Comparison of ENCODE assay signal across 14 mouse cellular contexts in the genomic region with DNA sequence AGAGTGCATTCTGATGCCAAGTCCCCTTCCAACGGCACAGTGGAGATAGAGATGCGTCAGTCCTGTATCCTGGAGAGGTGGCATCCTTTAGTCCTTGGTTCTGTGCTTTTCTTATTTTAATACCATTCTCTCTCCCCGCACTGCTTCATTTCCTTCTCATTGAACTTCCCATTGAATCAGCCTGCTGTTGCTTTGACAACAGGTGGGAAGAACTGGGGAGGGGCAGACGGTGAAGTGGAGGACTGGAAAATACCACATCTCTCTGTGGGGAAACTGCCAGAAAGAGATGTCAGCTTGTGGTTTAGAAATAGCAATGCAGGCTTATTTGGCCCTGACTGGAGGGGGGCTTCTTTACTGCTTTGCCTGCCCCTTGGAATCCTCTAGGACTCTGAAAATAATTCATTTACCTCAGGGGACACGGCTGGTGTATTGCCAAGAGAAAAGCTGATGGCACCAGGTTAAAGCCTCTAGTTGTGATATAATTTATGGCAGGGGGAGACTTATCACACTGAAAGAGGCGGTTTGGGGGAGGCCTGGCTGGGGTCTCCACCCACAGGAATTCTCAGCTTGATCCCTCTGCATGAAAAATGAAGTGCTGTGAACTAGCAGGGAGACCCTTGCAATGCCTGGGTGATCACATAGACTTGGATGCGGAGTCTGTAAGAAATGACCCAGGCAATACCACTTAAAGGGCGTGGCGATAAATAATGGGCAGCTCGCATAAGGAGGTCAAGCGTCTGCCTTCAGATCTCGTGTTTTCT.
A peak's percentile ranks its signal among the peaks of the same experiment; 100 is the strongest.
DNase-seq lines count a peak whose midpoint lies in the region; ATAC-seq and TF ChIP-seq lines count a peak whose summit lies in the region.
"Had no signal": no experiment of that assay in that cellular context is flagged by ENCODE, and none has a peak within 500 bp of the region (broad histone marks: within the 10 kb centered on the region; RNA-seq: fewer than 3 reads in every experiment).

No protein-coding gene starts in this region.

- peaks cover 10% of the 10 kb centered on the region; the same call in 1 of the 2 replicates for H3K4me1 ChIP-seq in kidney, embryonic 15.5 days
- H3K4me1 ChIP-seq in kidney, adult 2 months (ENCODE audit: control insufficient read depth, insufficient read depth, low read length): no peaks in the 10 kb centered on the region
- H3K4me1 ChIP-seq in embryonic facial prominence, embryonic 15.5 days: no peaks in the 10 kb centered on the region
- no peaks in the 10 kb centered on the region for H3K4me1 ChIP-seq in hindbrain, embryonic 16.5 days (ENCODE audit: control insufficient read depth, insufficient read depth, low read depth, low read length)
- H3K4me1 ChIP-seq: limb, embryonic 12.5 days had no signal

- peaks cover 3% of the 10 kb centered on the region; the same call in 1 of the 2 replicates for H3K9me3 ChIP-seq in kidney, embryonic 15.5 days (replicated peaks)
- H3K9me3 ChIP-seq in embryonic facial prominence, embryonic 15.5 days (replicated peaks): no peaks in the 10 kb centered on the region
- no peaks in the 10 kb centered on the region for H3K9me3 ChIP-seq in hindbrain, embryonic 16.5 days (ENCODE audit: control insufficient read depth, low read length)

- H3K9ac ChIP-seq in kidney, embryonic 15.5 days: no peak overlapping the region
- no peak overlapping the region for H3K9ac ChIP-seq in embryonic facial prominence, embryonic 15.5 days
- no peak overlapping the region for H3K9ac ChIP-seq in hindbrain, embryonic 16.5 days (ENCODE audit: low read depth, low read length)
- H3K9ac ChIP-seq: limb, embryonic 12.5 days had no signal

- H3K4me2 ChIP-seq in kidney, embryonic 15.5 days: no peak overlapping the region
- H3K4me2 ChIP-seq in embryonic facial prominence, embryonic 15.5 days (replicated peaks): no peak overlapping the region
- H3K4me2 ChIP-seq in hindbrain, embryonic 16.5 days (ENCODE audit: low read length): no peak overlapping the region
- H3K4me2 ChIP-seq: heart, embryonic 11.5 days; limb, embryonic 12.5 days had no signal

- H3K27me3 ChIP-seq in kidney, embryonic 15.5 days: no peaks in the 10 kb centered on the region
- H3K27me3 ChIP-seq in kidney, adult 2 months (replicated peaks; ENCODE audit: control insufficient read depth, insufficient read depth, low read length): no peaks in the 10 kb centered on the region
- no peaks in the 10 kb centered on the region for H3K27me3 ChIP-seq in embryonic facial prominence, embryonic 15.5 days
- no peaks in the 10 kb centered on the region for H3K27me3 ChIP-seq in hindbrain, embryonic 16.5 days (replicated peaks; ENCODE audit: control insufficient read depth, insufficient read depth, low read length)
- H3K27me3 ChIP-seq: limb, embryonic 12.5 days had no signal

- peak; percentile 40; the same call in 1 of the 2 replicates for ATAC-seq in kidney, embryonic 15.5 days (replicated peaks; ENCODE audit: low FRiP score)
- 0 out of 2 replicates have a peak, but pooled peaks have one; percentile 15 for ATAC-seq in embryonic facial prominence, embryonic 15.5 days (ENCODE audit: insufficient number of reproducible peaks, low FRiP score, low TSS enrichment, low read depth)
- no peak for ATAC-seq in hindbrain, embryonic 16.5 days

- H3K27ac ChIP-seq in kidney, embryonic 15.5 days: no peak overlapping the region
- H3K27ac ChIP-seq in kidney, adult 2 months (ENCODE audit: insufficient read depth, low read depth, low read length): no peak overlapping the region
- H3K27ac ChIP-seq in embryonic facial prominence, embryonic 15.5 days (replicated peaks): no peak overlapping the region
- H3K27ac ChIP-seq in hindbrain, embryonic 16.5 days (ENCODE audit: low read depth, low read length): no peak overlapping the region
- H3K27ac ChIP-seq: limb, embryonic 12.5 days; macrophage had no signal

- TF ChIP-seq CTCF in kidney, adult 2 months (conservative IDR thresholded peaks at IDR 0.05; ENCODE audit: insufficient read depth, insufficient read length, low read depth, low read length): no peak

- no peak for TF ChIP-seq POLR2A in kidney, adult 2 months (IDR thresholded peaks at IDR 0.05; ENCODE audit: low read depth, low read length)

- H3K36me3 ChIP-seq in kidney, embryonic 15.5 days: no peaks in the 10 kb centered on the region
- no peaks in the 10 kb centered on the region for H3K36me3 ChIP-seq in kidney, adult 2 months (ENCODE audit: control insufficient read depth, insufficient read depth, low read length)
- no peaks in the 10 kb centered on the region for H3K36me3 ChIP-seq in embryonic facial prominence, embryonic 15.5 days
- H3K36me3 ChIP-seq in hindbrain, embryonic 16.5 days (ENCODE audit: control insufficient read depth, insufficient read depth, low read length): no peaks in the 10 kb centered on the region
- H3K36me3 ChIP-seq: limb, embryonic 12.5 days had no signal

- 28% methylated on average over 12 of the region's 12 CpGs for WGBS in kidney, embryonic 15.5 days
- WGBS in kidney, adult 2 months: 39% methylated on average over 12 of the region's 12 CpGs
- 65% methylated on average over 12 of the region's 12 CpGs for WGBS in embryonic facial prominence, embryonic 15.5 days
- WGBS in hindbrain, embryonic 16.5 days: 47% methylated on average over 12 of the region's 12 CpGs

- no peak for DNase-seq in kidney, adult 2 months
- DNase-seq in right cerebral cortex, adult 2 months (ENCODE audit: low spot score in 2 of 2): peak; percentile 35 to 49
- no peak for DNase-seq in right cerebral cortex, postnatal 4 days
- no peak for DNase-seq in ovary, postnatal 36 days (ENCODE audit: low spot score)
- DNase-seq: cerebellum, adult 2 months; heart, postnatal 36 days; kidney, postnatal 25 days; midbrain, embryonic 14.5 days had no signal

- no peak overlapping the region for H3K4me3 ChIP-seq in kidney, embryonic 15.5 days (replicated peaks)
- no peak overlapping the region for H3K4me3 ChIP-seq in kidney, adult 2 months (ENCODE audit: insufficient read depth, low read depth, low read length)
- no peak overlapping the region for H3K4me3 ChIP-seq in embryonic facial prominence, embryonic 15.5 days (replicated peaks)
- no peak overlapping the region for H3K4me3 ChIP-seq in hindbrain, embryonic 16.5 days (ENCODE audit: low read length)
- H3K4me3 ChIP-seq: limb, embryonic 12.5 days had no signal

Comparison
In these comparisons a context has a peak if more than half of its experiments do, and no peak if none do; other contexts are left out.
1. DNase-seq: peak in right cerebral cortex, adult 2 months (2 of 2); none in kidney, adult 2 months (single experiment), right cerebral cortex, postnatal 4 days (single experiment) and ovary, postnatal 36 days (single experiment).